27 mouse cellular contexts compared by ENCODE assay signal in the genomic region with DNA sequence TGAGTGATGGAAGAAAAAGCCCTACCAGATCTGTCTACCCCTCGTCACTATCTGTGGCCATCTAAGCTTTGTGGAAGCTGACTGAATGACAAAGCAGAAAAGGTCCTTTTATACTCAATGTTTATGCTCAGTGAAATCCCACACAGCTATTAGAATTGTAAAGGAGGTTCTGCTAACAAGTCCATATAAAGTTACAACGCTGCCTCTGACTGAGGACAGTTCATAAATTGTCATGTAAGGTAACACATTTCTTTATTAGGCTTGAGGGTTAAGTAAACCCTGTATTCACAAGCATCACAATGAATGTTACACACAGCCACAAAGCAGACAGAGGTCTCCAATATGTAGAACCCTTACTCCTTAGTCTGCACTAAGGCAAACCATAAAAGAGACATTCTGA. TPM values are rescaled to one million over a fixed set of nuclear protein-coding genes. Genes with fewer than 3 reads are reported as not detected.
"Had no signal": no experiment of that assay in that cellular context is flagged by ENCODE, and none has a peak within 500 bp of the region (broad histone marks: within the 10 kb centered on the region; RNA-seq: fewer than 3 reads in every experiment).

No protein-coding gene starts in this region.

- DNase-seq: kidney, adult 2 months; kidney, postnatal 25 days; layer of hippocampus, postnatal 36 days; liver, embryonic 13.5 days; lung, adult 2 months; lung, postnatal 14 days; lung, postnatal 4 days; retina, postnatal 1 day had no signal

- H3K27me3 ChIP-seq: liver, embryonic 13.5 days; midbrain, embryonic 13.5 days; neural tube, embryonic 13.5 days had no signal

- H3K4me2 ChIP-seq: liver, embryonic 13.5 days; midbrain, embryonic 13.5 days; neural tube, embryonic 13.5 days had no signal

- H3K9me3 ChIP-seq: liver, embryonic 13.5 days; midbrain, embryonic 13.5 days; neural tube, embryonic 13.5 days had no signal

- ATAC-seq: intestine, postnatal 0 days; midbrain, embryonic 13.5 days; midbrain, embryonic 16.5 days had no signal

- H3K4me3 ChIP-seq: left cerebral cortex, adult 2 months; liver, embryonic 13.5 days; midbrain, embryonic 13.5 days; myocyte; neural tube, embryonic 13.5 days had no signal

- H3K9ac ChIP-seq: liver, embryonic 13.5 days; midbrain, embryonic 13.5 days; neural tube, embryonic 13.5 days had no signal

- H3K27ac ChIP-seq: kidney, postnatal 0 days; left cerebral cortex, adult 2 months; liver, embryonic 13.5 days; midbrain, embryonic 13.5 days; neural tube, embryonic 13.5 days had no signal

- H3K36me3 ChIP-seq: liver, embryonic 13.5 days; midbrain, embryonic 13.5 days; neural tube, embryonic 13.5 days had no signal

RNA-seq across cellular contexts. Expression of gene Rag2, which starts 0.5 kb away (rescaled TPM):
- total RNA-seq: layer of hippocampus, adult 8-10 months; layer of hippocampus, postnatal 10 days; layer of hippocampus, postnatal 36 days; left cerebral cortex, adult 2 months; left cerebral cortex, postnatal 10 days; left cerebral cortex, postnatal 36 days; liver, adult 2 months; monocyte, adult 5-6 weeks; neutrophil, adult 5-6 weeks had no signal
- polyA plus RNA-seq: intestine, postnatal 0 days; kidney, adult 2 months; kidney, postnatal 0 days; large intestine, adult 2 months; limb, embryonic 11.5 days; liver, adult 2 months; lung, adult 2 months; midbrain, embryonic 13.5 days; myocyte; small intestine, adult 2 months; spleen, adult 2 months had no signal

RNA-seq across cellular contexts. Expression of gene Rag1, which starts 25.3 kb away (rescaled TPM):
- total RNA-seq: liver, adult 2 months had no signal
- polyA plus RNA-seq: intestine, postnatal 0 days; kidney, adult 2 months; large intestine, adult 2 months; liver, adult 2 months; myocyte; small intestine, adult 2 months; urinary bladder, adult 2 months had no signal
